Mouse (Mus musculus) liver, adult 2 months (tissue): Measurements from ENCODE around the gene Cltc.

Experiments
- CTCF ChIP-seq: fragments of 200-500 bp; IDR thresholded peaks from 2 replicates; pipeline ENCODE4 v1.5.1; 2011; ENCODE audit warnings: low read depth, low read length, control low read depth
- POLR2A ChIP-seq: fragments of 200-500 bp; IDR thresholded peaks from 2 replicates; pipeline ENCODE4 v1.6.1; 2011; ENCODE audit warnings: low read length, control low read depth; ENCODE audit not compliant: insufficient read depth; ENCODE audit errors: extremely low read depth

GRCm38 (mm10) chr11:86701151-86701550 is 56.2 kb downstream of the Cltc start:
- TF ChIP-seq CTCF (no peak), POLR2A (no peak)
